Mouse (Mus musculus) heart, postnatal 0 days (tissue): Measurements from ENCODE around the gene Prdm10.

Experiments used
- CTCF ChIP-seq: IDR thresholded peaks from 2 replicates; pipeline ENCODE4 v1.5.1; 2016; ENCODE audit warnings: antibody characterized with exemption, control low read depth, low read depth
- EP300 ChIP-seq: IDR thresholded peaks from 2 replicates; pipeline ENCODE4 v1.6.1; 2016; ENCODE audit warnings: antibody characterized with exemption, low read depth

- TF ChIP-seq CTCF = no peak
- TF ChIP-seq EP300 = no peak
These were observed 1.0 kb upstream of the Prdm10 start for GRCm38 (mm10) chr9:31279306-31279705.
